Mouse (Mus musculus) kidney, embryonic 14.5 days (tissue): ENCODE measurements around the gene Tsga13. TPM values are rescaled to one million over a fixed set of nuclear protein-coding genes. Genes with fewer than 3 reads are reported as not detected.

Experiments used
- ATAC-seq: fragments of 200-750 bp; cut with Nextera tagmentation; 2 replicates; pipeline ENCODE4 v1.8.0; 2017; ENCODE audit warnings: moderate number of reproducible peaks, mild to moderate bottlenecking, moderate TSS enrichment, moderate library complexity; ENCODE audit not compliant: low FRiP score, low TSS enrichment
- H3K27ac ChIP-seq: fragments of 300-500 bp; sonication (generic); 2 replicates; pipeline ENCODE4 v1.5.1; 2014; ENCODE audit warnings: low read depth, mild to moderate bottlenecking, low read length, moderate library complexity, mixed read lengths
- H3K27me3 ChIP-seq: fragments of 300-500 bp; sonication (generic); 2 replicates; pipeline ENCODE4 v1.6.1; 2014; ENCODE audit warnings: mild to moderate bottlenecking, low read length; ENCODE audit not compliant: control insufficient read depth, insufficient read depth
- H3K36me3 ChIP-seq: fragments of 300-500 bp; sonication (generic); 2 replicates; pipeline ENCODE4 v1.6.1; 2014; ENCODE audit warnings: low read length, mixed read lengths; ENCODE audit not compliant: control insufficient read depth, insufficient read depth
- H3K4me1 ChIP-seq: fragments of 300-500 bp; sonication (generic); 2 replicates; pipeline ENCODE4 v1.6.1; 2014; ENCODE audit warnings: low read length, mixed read lengths; ENCODE audit not compliant: control insufficient read depth, insufficient read depth
- H3K4me2 ChIP-seq: fragments of 300-500 bp; sonication (generic); replicated peaks from 2 replicates; pipeline ENCODE4 v1.6.1; 2014; ENCODE audit warnings: low read depth, mild to moderate bottlenecking, low read length
- H3K4me3 ChIP-seq: fragments of 300-500 bp; sonication (generic); 2 replicates; pipeline ENCODE4 v1.5.1; 2014; ENCODE audit warnings: mild to moderate bottlenecking, low read length
- H3K9ac ChIP-seq: fragments of 300-500 bp; sonication (generic); 2 replicates; pipeline ENCODE4 v1.6.1; 2014; ENCODE audit warnings: low read depth, mild to moderate bottlenecking, low read length, moderate library complexity
- H3K9me3 ChIP-seq: fragments of 300-500 bp; sonication (generic); 2 replicates; pipeline ENCODE4 v1.6.1; 2016; ENCODE audit warnings: low read length; ENCODE audit not compliant: control insufficient read depth
- WGBS: fragments of 180-500 bp; shearing (Covaris S2); extraction: QIAGEN DNeasy Blood & Tissue Kit; methylation state at CpG from one replicate; pipeline ENCODE4 v1.1.7; 2014; 5-methylcytosine and 5-hydroxymethylcytosine counted together
- polyA plus RNA-seq: library from polyadenylated mRNA; unstranded; fragments of >200 nt; fragmentation: Nextera tagmentation; extraction: Ambion mirVana; gene quantifications from 2 replicates; pipeline ENCODE4 v1.2.1, GENCODE M21; 2014

Gene Tsga13
- polyA plus RNA-seq, 1 experiment from 2014 or later: 0.38 TPM

- peaks cover 22% of the 10 kb centered on the region; the same call in 1 of the 2 replicates for H3K36me3 ChIP-seq
- no peak for ATAC-seq
- H3K4me1 ChIP-seq: no peaks in the 10 kb centered on the region
- no peak overlapping the region for H3K27ac ChIP-seq
- H3K9me3 ChIP-seq: no peaks in the 10 kb centered on the region
- no peak overlapping the region for H3K9ac ChIP-seq
- WGBS: 93% methylated on average over 4 of the region's 4 CpGs
- H3K4me2 ChIP-seq: no peak overlapping the region
- H3K27me3 ChIP-seq: no peaks in the 10 kb centered on the region
- no peak overlapping the region for H3K4me3 ChIP-seq
Observed at GRCm38 (mm10) chr6:30883491-30883890, 31.9 kb downstream of the Tsga13 start.

GRCm38 (mm10) chr6:30876661-30877060 lies 38.7 kb downstream of the Tsga13 start:
- no peak overlapping the region for H3K4me2 ChIP-seq
- no peaks in the 10 kb centered on the region for H3K27me3 ChIP-seq
- no peaks in the 10 kb centered on the region for H3K4me1 ChIP-seq
- no peak overlapping the region for H3K4me3 ChIP-seq
- ATAC-seq: no peak
- H3K27ac ChIP-seq: no peak overlapping the region
- peaks cover 10% of the 10 kb centered on the region; the same call in 1 of the 2 replicates for H3K36me3 ChIP-seq
- no peak overlapping the region for H3K9ac ChIP-seq
- H3K9me3 ChIP-seq: peaks cover 4% of the 10 kb centered on the region; the same call in 1 of the 2 replicates

- Histone ChIP-seq H3K27me3 (no peaks in the 10 kb centered on the region), H3K4me1 (no peaks in the 10 kb centered on the region), H3K4me2 (no peak overlapping the region), H3K36me3 (no peaks in the 10 kb centered on the region), H3K9ac (no peak overlapping the region), H3K4me3 (no peak overlapping the region), H3K27ac (no peak overlapping the region), H3K9me3 (no peaks in the 10 kb centered on the region)
- WGBS: 97% methylated on average over 1 of the region's 1 CpGs
- ATAC-seq: no peak
Observed at GRCm38 (mm10) chr6:30866501-30866900, 48.9 kb downstream of the Tsga13 start.

- no peak overlapping the region for H3K4me3 ChIP-seq
- ATAC-seq: no peak
- H3K4me1 ChIP-seq: no peaks in the 10 kb centered on the region
- no peaks in the 10 kb centered on the region for H3K27me3 ChIP-seq
- no peak overlapping the region for H3K9ac ChIP-seq
- no peak overlapping the region for H3K4me2 ChIP-seq
- no peaks in the 10 kb centered on the region for H3K36me3 ChIP-seq
- no peaks in the 10 kb centered on the region for H3K9me3 ChIP-seq
- no peak overlapping the region for H3K27ac ChIP-seq
- WGBS: 57% methylated on average over 3 of the region's 3 CpGs
Observed at GRCm38 (mm10) chr6:30865031-30865678, 50.2 kb downstream of the Tsga13 start.

- Histone ChIP-seq H3K9me3 (no peaks in the 10 kb centered on the region), H3K4me1 (no peaks in the 10 kb centered on the region), H3K27ac (no peak overlapping the region), H3K9ac (no peak overlapping the region), H3K4me2 (no peak overlapping the region), H3K36me3 (peaks cover 12% of the 10 kb centered on the region; the same call in 1 of the 2 replicates), H3K27me3 (no peaks in the 10 kb centered on the region), H3K4me3 (no peak overlapping the region)
- ATAC-seq: no peak
- WGBS: 92% methylated on average over 7 of the region's 7 CpGs
Observed at GRCm38 (mm10) chr6:30855956-30856355, 59.4 kb downstream of the Tsga13 start.

- Histone ChIP-seq H3K4me3 (no peak overlapping the region), H3K9me3 (no peaks in the 10 kb centered on the region), H3K9ac (no peak overlapping the region), H3K4me2 (no peak overlapping the region), H3K36me3 (peaks cover 12% of the 10 kb centered on the region; the same call in 1 of the 2 replicates), H3K4me1 (no peaks in the 10 kb centered on the region), H3K27me3 (no peaks in the 10 kb centered on the region), H3K27ac (no peak overlapping the region)
- WGBS: 94% methylated on average over 2 of the region's 2 CpGs
- no peak for ATAC-seq
Observed at GRCm38 (mm10) chr6:30855205-30855604, 60.2 kb downstream of the Tsga13 start.

- H3K36me3 ChIP-seq: no peaks in the 10 kb centered on the region; the same call in 1 of the 2 replicates
- no peak overlapping the region for H3K4me2 ChIP-seq
- H3K4me3 ChIP-seq: no peak overlapping the region
- H3K4me1 ChIP-seq: no peaks in the 10 kb centered on the region
- H3K9me3 ChIP-seq: no peaks in the 10 kb centered on the region
- no peaks in the 10 kb centered on the region for H3K27me3 ChIP-seq
- WGBS: 81% methylated on average over 2 of the region's 2 CpGs
- no peak overlapping the region for H3K27ac ChIP-seq
- ATAC-seq: no peak
- H3K9ac ChIP-seq: no peak overlapping the region
Observed at GRCm38 (mm10) chr6:30849818-30850217, 65.6 kb downstream of the Tsga13 start.

Other genes with a start within 250 kb of the Tsga13 start
- 31.2 and 31.8 TPM in 2 replicates for gene Cep41, start 221.8 kb downstream of the Tsga13 start, polyA plus RNA-seq
- gene Mest, start 192.0 kb downstream of the Tsga13 start, polyA plus RNA-seq: 2,297 and 2,617 TPM in 2 replicates
- gene Copg2, start 18.8 kb downstream of the Tsga13 start, polyA plus RNA-seq: 30.1 and 32.3 TPM in 2 replicates
- gene Klf14, start 43.5 kb upstream of the Tsga13 start, polyA plus RNA-seq: 4.3 and 5.0 TPM in 2 replicates